Mouse (Mus musculus) forelimb bud, embryonic 11.5 days (tissue): ENCODE measurements around the gene Dact3.

Experiments used
- DNase-seq: peaks from one replicate; pipeline ENCODE4 v3.0.0-alpha.2; 2012; ENCODE audit warnings: low read depth, low spot score

Dact3 gene

GRCm38 (mm10) chr7:16853302-16853831 is 21.8 kb upstream of the Dact3 start:
- no peak for DNase-seq

- no peak for DNase-seq
Measured at GRCm38 (mm10) chr7:16858336-16858735, 16.8 kb upstream of the Dact3 start.

- peak; percentile 74 for DNase-seq
Measured at GRCm38 (mm10) chr7:16859902-16860651, 15.0 kb upstream of the Dact3 start.

- no peak for DNase-seq
Measured at GRCm38 (mm10) chr7:16867488-16867887, 7.6 kb upstream of the Dact3 start.

GRCm38 (mm10) chr7:16869497-16869896 is 5.6 kb upstream of the Dact3 start:
- DNase-seq, result peak; percentile 87

GRCm38 (mm10) chr7:16871600-16871999 is 3.5 kb upstream of the Dact3 start:
- DNase-seq, result no peak

GRCm38 (mm10) chr7:16872478-16872877 is 2.6 kb upstream of the Dact3 start:
- no peak for DNase-seq

- DNase-seq, result no peak
Measured at GRCm38 (mm10) chr7:16873392-16873791, 1.7 kb upstream of the Dact3 start.

- DNase-seq, result peak; percentile 84
Measured at GRCm38 (mm10) chr7:16874190-16874589, 927 bp upstream of the Dact3 start.

- peak; percentile 100 for DNase-seq
Measured at GRCm38 (mm10) chr7:16874756-16875309, 284 bp upstream of the Dact3 start.

GRCm38 (mm10) chr7:16875326-16875725 is 209 bp downstream of the Dact3 start:
- no peak for DNase-seq

- no peak for DNase-seq
Measured at GRCm38 (mm10) chr7:16876006-16876405, 889 bp downstream of the Dact3 start.

- peak; percentile 97 for DNase-seq
Measured at GRCm38 (mm10) chr7:16876608-16877007, 1.5 kb downstream of the Dact3 start.

GRCm38 (mm10) chr7:16877717-16878116 is 2.6 kb downstream of the Dact3 start:
- DNase-seq, result no peak

GRCm38 (mm10) chr7:16879796-16880547 is 4.9 kb downstream of the Dact3 start:
- DNase-seq, result peak; percentile 81

GRCm38 (mm10) chr7:16880615-16881014 is 5.5 kb downstream of the Dact3 start:
- DNase-seq, result no peak

- no peak for DNase-seq
Measured at GRCm38 (mm10) chr7:16883162-16883561, 8.0 kb downstream of the Dact3 start.

- DNase-seq, result no peak
Measured at GRCm38 (mm10) chr7:16884334-16884733, 9.2 kb downstream of the Dact3 start.

GRCm38 (mm10) chr7:16885271-16885776 is 10.2 kb downstream of the Dact3 start:
- no peak for DNase-seq

- DNase-seq, result no peak
Measured at GRCm38 (mm10) chr7:16885905-16886304, 10.8 kb downstream of the Dact3 start.

GRCm38 (mm10) chr7:16890536-16890935 is 15.4 kb downstream of the Dact3 start:
- no peak for DNase-seq

- peak; percentile 95 for DNase-seq
Measured at GRCm38 (mm10) chr7:16890944-16891343, 15.8 kb downstream of the Dact3 start.
